Mouse (Mus musculus): Measurements from ENCODE around the gene Cadps.

Gene Cadps

DNA sequence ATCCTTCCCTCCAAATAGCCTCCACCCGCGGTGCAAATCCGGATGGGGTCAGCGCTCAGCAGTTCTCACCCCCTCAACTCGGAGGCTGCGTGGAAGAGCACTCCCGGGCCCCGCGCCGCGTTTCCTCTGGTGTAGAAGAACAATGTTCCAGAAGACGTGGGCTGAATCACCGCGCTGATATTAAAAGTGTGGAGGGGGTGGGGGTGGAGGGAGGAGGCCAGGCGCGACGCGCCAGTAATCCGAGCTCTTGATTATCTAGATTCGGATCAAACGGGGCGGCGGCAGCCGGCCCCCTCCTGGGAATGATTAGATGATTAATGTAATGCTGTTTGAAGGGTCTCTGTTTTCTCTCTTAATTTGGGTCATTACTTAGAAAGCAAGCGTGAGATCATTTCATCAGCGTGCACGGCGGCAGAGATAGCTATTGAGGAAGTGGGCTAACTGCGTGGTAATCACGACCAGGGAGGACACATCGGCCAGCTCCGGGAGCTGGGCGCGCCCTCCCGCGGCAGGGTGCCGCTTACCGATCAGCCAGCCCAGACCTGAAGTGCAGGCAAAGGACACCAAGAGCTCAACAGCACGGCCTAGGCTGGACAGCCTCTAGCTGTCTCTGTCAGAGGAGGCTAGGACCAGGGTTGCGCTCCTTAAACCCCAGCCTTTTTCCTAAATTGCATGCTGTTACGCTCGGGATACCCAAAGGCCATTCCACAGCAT, 481.6 kb downstream of the Cadps start:
- no peak for DNase-seq (ENCODE audit: low spot score)

DNA sequence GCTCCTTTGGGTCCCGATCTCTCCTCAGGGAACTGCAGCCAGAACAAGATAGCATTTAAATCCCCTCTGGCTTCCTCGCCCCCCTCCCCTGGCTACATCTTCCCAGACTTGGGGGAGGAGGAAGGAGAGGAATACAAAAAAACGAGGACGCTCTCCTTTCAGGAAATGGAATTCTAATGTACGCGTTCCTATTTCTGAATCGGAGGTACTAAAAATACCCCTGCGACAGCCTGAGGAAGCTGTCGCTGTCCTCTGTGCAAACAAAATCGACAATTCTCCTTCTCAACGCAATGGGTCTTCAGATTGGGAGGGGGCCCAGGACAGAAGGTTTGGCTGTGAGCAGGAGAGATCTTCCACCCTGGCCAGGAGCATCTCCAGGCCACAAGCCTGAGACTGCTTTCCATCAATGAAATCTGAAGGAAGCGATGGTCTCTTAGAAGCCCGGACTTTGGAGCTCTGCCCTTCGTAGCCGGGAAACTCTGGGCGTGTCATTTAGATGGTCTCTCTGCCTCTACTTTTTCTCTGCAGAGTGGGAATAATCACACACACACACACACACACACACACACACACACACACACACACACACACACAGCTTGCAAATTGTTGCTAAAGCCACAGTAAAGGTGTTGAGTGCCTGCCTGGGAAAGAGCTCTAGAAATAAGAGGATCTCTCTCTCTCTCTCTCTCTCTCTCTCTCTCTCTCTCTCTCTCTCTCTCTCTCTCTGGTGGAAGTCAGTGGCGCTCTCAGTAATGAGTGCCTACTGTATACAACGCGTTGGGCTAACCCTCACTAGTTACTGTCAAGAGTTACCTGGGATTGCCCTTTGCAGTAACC, 482.4 kb downstream of the Cadps start:
- DNase-seq (ENCODE audit: low spot score), result no peak

DNA sequence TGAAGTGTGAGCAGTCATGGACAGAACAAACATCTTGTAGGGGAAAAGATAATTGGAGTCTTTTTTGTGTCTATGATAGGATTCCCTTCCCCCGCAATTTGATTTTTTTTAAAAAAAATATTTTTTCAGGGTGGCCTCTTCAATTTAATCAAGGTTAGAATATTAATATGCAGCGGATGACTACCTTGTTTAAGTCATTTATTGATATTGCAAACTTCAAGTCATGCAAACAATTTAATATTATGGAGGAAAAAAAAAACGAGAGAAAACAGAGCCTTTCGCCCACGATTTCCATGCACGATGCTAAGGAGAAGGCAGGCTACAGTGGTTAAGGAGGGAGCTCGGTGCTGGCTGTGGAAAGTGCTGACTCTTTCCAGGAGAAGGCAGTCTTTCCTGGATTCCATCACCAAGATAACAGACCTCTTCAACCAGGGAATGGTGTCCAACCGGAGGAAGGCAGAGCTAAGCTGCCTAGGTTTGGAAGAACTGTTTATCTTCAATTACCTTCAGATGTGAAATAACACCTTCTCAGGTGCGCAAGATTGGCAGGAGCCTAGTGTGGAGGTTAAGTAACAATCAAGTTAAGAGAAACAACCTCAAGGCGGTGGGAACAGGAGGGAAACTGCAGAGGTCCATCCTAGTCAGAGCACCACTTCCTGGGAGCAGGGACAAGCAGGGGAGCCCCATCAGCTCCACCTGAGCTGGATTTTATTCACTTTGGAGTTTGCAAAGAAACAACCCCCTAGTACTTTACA, 483.9 kb downstream of the Cadps start:
- DNase-seq (ENCODE audit: low spot score), result no peak

DNA sequence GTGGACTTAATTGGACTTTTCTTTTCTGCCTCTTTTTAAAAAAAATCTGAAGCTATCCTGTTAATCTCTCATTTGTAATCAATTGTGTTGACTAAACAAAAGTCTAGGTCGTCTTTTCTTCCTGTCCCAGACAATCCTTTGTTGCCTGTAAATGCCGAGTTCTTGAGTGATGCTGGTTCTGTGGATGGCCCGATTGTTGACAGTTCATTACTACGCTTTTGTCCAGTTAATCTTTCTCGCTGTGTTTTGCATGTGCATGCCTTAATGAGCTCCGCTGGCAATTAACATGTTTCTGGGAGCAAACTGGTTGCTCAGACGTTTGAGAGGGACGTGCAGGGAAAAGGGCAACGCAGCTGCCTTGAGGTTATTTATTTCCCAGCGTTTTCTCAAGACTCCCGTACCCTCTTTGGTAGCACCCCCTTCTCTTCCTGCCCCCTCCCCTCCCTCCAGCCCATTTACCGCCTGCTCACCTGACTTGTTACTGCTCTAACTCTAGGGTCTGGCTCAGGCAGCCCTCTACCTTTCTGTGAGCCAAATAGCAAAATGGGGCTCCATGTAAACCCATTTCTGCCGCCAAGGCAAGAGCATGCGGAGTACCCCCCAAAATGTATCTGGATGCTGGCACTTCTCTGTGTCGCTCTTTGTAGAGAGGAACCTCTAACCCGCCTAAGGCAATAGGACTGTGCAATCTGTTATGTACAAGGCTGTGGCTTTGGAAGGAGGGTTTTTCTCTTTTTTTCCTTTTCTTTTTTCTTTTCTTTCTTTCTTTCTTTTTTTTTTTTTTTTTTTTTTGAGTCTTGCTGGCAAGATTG, 484.7 kb downstream of the Cadps start:
- DNase-seq (ENCODE audit: low spot score), result no peak

DNA sequence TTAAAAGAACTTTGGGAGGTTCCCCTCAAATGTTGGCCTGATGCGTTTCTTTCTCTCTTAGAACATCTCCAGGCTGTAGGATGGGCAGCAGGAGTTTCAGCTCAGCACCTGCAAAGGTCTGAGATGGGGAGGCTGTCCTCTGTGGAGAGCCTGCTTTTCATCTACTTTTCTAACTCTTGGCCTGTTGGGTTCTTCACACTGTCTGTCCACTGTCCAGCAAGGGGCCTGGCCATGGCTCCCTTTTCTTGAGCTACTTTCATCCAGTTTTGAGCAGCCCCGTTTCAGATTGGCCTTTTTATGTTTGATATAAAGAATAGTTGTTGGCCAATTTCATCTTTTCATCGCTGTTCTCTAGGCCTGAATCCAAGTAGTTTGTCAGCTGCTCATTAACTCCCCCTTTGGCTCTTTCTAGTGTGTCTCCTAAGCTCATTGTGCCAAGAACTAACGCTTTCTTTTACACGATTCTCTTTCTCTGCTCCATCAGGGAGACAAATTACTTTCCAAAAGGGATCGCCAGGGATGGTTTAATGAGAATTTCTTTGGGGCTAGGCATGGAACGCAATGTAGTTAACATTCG, 485.4 kb downstream of the Cadps start:
- DNase-seq (ENCODE audit: low spot score), result no peak

DNA sequence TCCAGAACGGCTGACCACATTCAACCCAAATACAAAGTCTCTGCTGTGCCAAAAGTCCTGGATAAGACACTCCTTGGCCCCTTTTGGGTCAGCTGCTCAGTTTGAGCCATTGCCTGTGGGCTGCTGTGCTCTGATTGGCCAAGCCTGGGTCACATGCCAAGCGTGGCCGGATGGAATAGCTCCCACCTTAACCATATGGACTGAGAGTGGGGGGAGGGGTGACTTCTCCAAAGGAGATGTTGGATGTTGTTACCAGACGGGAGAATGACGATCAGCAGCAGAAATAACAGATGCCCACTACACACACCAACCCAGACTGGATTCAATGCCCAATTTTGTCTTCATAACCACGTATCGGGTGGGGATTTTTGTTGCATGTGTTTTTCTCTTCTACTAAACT, 488.0 kb downstream of the Cadps start:
- no peak for DNase-seq (ENCODE audit: low spot score)

DNA sequence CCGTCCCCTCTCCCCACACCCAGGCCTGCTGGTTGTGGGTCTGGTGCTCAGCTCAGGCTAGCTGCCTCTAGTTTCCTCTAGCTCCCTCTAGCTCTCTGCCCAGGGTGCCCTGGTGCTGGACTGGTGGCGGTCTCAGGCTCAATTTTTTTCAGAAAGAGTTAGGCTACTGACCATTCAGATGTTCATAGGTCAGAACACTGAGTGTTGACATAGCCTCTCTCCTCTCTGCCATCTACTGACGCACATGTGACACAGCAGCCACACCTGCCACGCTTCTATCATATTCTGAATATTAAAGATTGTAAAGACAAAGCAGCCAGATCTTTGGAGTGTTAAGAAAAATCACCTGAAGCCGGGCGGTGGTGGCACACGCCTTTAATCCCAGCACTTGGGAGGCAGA, 489.3 kb downstream of the Cadps start:
- DNase-seq (ENCODE audit: low spot score), result no peak

All from ovary, postnatal 14 days (tissue).